Mouse (Mus musculus) embryonic fibroblast, embryonic 13.5 days (primary cell): ENCODE results near the gene Asna1.

Experiments
- CTCF ChIP-seq: IDR thresholded peaks from 2 replicates; pipeline ENCODE4 v1.5.1; 2011; ENCODE audit warnings: mild to moderate bottlenecking, control low read depth, low read length, moderate library complexity, borderline replicate concordance; ENCODE audit not compliant: insufficient read depth
- POLR2A ChIP-seq: IDR thresholded peaks from 2 replicates; pipeline ENCODE4 v1.6.1; 2011; ENCODE audit warnings: low read depth, mild to moderate bottlenecking, control low read depth, low read length, moderate library complexity

- no peak for TF ChIP-seq CTCF
- TF ChIP-seq POLR2A, result peak; percentile 99
Measured at GRCm38 (mm10) chr8:84969241-84970134, 55.6 kb downstream of the Asna1 start, which contains the start of the genes Gm49661, Prdx2 and Rnaseh2a.
